Mouse (Mus musculus) spleen, adult 2 months (tissue): Measurements from ENCODE around the gene Rpl19.

Experiments
- CTCF ChIP-seq: fragments of 200-500 bp; IDR thresholded peaks from 2 replicates; pipeline ENCODE4 v1.5.1; 2011; ENCODE audit warnings: mild to moderate bottlenecking, inconsistent platforms; ENCODE audit not compliant: insufficient read depth, insufficient read length, insufficient replicate concordance; ENCODE audit errors: extremely low read depth
- POLR2A ChIP-seq: fragments of 200-500 bp; IDR thresholded peaks from 2 replicates; pipeline ENCODE4 v1.6.1; 2011; ENCODE audit warnings: low read depth, low read length, inconsistent platforms

GRCm38 (mm10) chr11:98027297-98027688 is 783 bp downstream of the Rpl19 start:
- TF ChIP-seq POLR2A (no peak), CTCF (no peak)
